Mouse (Mus musculus) stomach, postnatal 0 days (tissue): ENCODE measurements around the gene Eif2d.

Source experiments
- CTCF ChIP-seq: IDR thresholded peaks from 2 replicates; pipeline ENCODE4 v1.5.1; 2016; ENCODE audit warnings: antibody characterized with exemption, low read depth, mild to moderate bottlenecking, moderate library complexity
- EP300 ChIP-seq: optimal IDR thresholded peaks from 2 replicates; pipeline ENCODE3; 2016; ENCODE audit warnings: antibody characterized with exemption

DNA sequence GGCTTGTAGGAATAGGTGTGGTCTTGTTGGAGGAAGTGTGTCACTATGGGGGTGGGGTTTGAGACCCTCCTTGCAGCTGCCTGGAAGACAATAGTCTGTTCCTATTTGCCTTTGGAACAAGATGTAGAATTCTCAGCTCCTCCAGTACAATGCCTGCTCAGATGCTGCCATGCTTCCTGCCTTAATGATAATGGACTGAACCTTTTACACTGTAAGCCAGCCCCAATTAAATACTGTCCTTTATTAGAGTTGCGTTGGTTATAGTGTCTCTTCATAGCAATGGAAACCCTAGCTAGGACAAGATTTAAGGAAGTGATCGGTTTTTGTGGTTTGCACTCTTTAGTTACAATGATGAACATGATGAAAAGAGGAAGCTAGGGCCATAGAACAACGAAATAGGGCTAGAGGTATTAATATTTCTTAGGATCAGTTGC is 6.8 kb upstream of the Eif2d start:
- no peak for TF ChIP-seq CTCF
- no peak for TF ChIP-seq EP300
